Mouse (Mus musculus): ENCODE data around the gene Vwa1. TPM values are rescaled to one million over a fixed set of nuclear protein-coding genes. Genes with fewer than 3 reads are reported as not detected.

The Vwa1 gene
- total RNA-seq, 2 experiments from 2014 or later: 16.3 to 17.0 TPM

Small RNA genes within 50 kb of the gene (microRNA-seq; reads per million reads assigned to microRNA genes)
- gene Gm27743: 0 reads per million in 2 experiments

Other genes with a start within 250 kb of the Vwa1 start
- gene Nadk, start 212.3 kb downstream of the Vwa1 start, total RNA-seq (2021): 10 to 100 TPM; 62.2 to 62.5 TPM
- gene Slc35e2, start 173.3 kb downstream of the Vwa1 start, total RNA-seq (2021): 10 to 100 TPM; 48.8 to 53.1 TPM
- gene Cdk11b, start 149.8 kb downstream of the Vwa1 start, total RNA-seq (2021): 10 to 100 TPM; 45.4 to 47.0 TPM
- not detected for gene Gm10563, start 129.3 kb downstream of the Vwa1 start, total RNA-seq (2021)
- 1 to 10 TPM; 1.2 to 2.4 TPM for gene Mmp23, start 121.3 kb downstream of the Vwa1 start, total RNA-seq (2021)
- 100 to 1,000 TPM; 105 TPM for gene Mib2, start 105.5 kb downstream of the Vwa1 start, total RNA-seq (2021)
- gene Fndc10, start 80.4 kb downstream of the Vwa1 start, total RNA-seq (2021): 10 to 100 TPM; 22.8 to 26.0 TPM
- gene Ssu72, start 69.9 kb downstream of the Vwa1 start, total RNA-seq (2021): 10 to 100 TPM; 84.2 to 86.8 TPM
- 10 to 100 TPM; 67.0 to 70.7 TPM for gene Tmem240, start 39.9 kb downstream of the Vwa1 start, total RNA-seq (2021)
- gene Atad3a, start 13.6 kb downstream of the Vwa1 start, total RNA-seq (2021): 10 to 100 TPM; 52.3 to 53.2 TPM
- 10 to 100 TPM in 1 of 2 experiments, 1 to 10 TPM in 1; 8.7 to 11.6 TPM for gene Tmem88b, start 11.2 kb upstream of the Vwa1 start, total RNA-seq (2021)
- under 1 TPM in 1 of 2 experiments, not detected in 1; 0.31 TPM for gene Ankrd65, start 15.7 kb upstream of the Vwa1 start, total RNA-seq (2021)
- 100 to 1,000 TPM; 104 to 112 TPM for gene Mrpl20, start 28.2 kb upstream of the Vwa1 start, total RNA-seq (2021)
- gene Ccnl2, start 37.8 kb upstream of the Vwa1 start, total RNA-seq (2021): 10 to 100 TPM; 69.5 to 73.5 TPM
- gene Aurkaip1, start 56.6 kb upstream of the Vwa1 start, total RNA-seq (2021): 10 to 100 TPM; 83.3 to 84.1 TPM
- 10 to 100 TPM in 1 of 2 experiments, 1 to 10 TPM in 1; 9.0 to 14.0 TPM for gene Mxra8, start 65.0 kb upstream of the Vwa1 start, total RNA-seq (2021)
- 10 to 100 TPM; 81.5 to 81.6 TPM for gene Dvl1, start 72.7 kb upstream of the Vwa1 start, total RNA-seq (2021)
- under 1 TPM; 0.20 to 0.27 TPM for gene Tas1r3, start 88.7 kb upstream of the Vwa1 start, total RNA-seq (2021)
- 10 to 100 TPM; 28.8 to 29.7 TPM for gene Cptp, start 94.7 kb upstream of the Vwa1 start, total RNA-seq (2021)
- 10 to 100 TPM; 34.4 to 38.4 TPM for gene Ints11, start 94.8 kb upstream of the Vwa1 start, total RNA-seq (2021)
- 10 to 100 TPM; 65.3 to 66.9 TPM for gene Pusl1, start 117.1 kb upstream of the Vwa1 start, total RNA-seq (2021)
- 100 to 1,000 TPM; 139 TPM for gene Acap3, start 117.1 kb upstream of the Vwa1 start, total RNA-seq (2021)
- gene Ube2j2, start 169.1 kb upstream of the Vwa1 start, total RNA-seq (2021): 10 to 100 TPM; 69.8 to 79.0 TPM
- gene C1qtnf12, start 187.6 kb upstream of the Vwa1 start, total RNA-seq (2021): 10 to 100 TPM; 13.5 to 15.1 TPM
- gene B3galt6, start 218.0 kb upstream of the Vwa1 start, total RNA-seq (2021): 10 to 100 TPM in 1 of 2 experiments, 1 to 10 TPM in 1; 9.6 to 10.6 TPM
- gene Sdf4, start 218.2 kb upstream of the Vwa1 start, total RNA-seq (2021): 100 to 1,000 TPM; 150 to 157 TPM
- 1 to 10 TPM in 1 of 2 experiments, under 1 TPM in 1; 0.66 to 1.2 TPM for gene Tnfrsf4, start 239.1 kb upstream of the Vwa1 start, total RNA-seq (2021)

Measured in left cerebral cortex, postnatal 14 days (tissue).